Mouse (Mus musculus) cerebellum, adult 9-11 months (tissue): ENCODE results near the gene Gm4181.
"Not testable (repeated sequence)": the region's sequence is repeated elsewhere in the genome, so short reads cannot be mapped to it uniquely, and the experiment has no call there.

Source experiments
- DNase-seq: peaks from one replicate; pipeline ENCODE4 v3.0.0; 2022

Gm4181 gene

GRCm38 (mm10) chr14:51635566-51635965 is at the start of gene Gm4181:
Gene Gm4181 (minus strand): TSS chr14:51635666.
- DNase-seq = not testable (repeated sequence)

GRCm38 (mm10) chr14:51677269-51677668 is 41.8 kb upstream of the Gm4181 start:
- DNase-seq = no peak

DNA sequence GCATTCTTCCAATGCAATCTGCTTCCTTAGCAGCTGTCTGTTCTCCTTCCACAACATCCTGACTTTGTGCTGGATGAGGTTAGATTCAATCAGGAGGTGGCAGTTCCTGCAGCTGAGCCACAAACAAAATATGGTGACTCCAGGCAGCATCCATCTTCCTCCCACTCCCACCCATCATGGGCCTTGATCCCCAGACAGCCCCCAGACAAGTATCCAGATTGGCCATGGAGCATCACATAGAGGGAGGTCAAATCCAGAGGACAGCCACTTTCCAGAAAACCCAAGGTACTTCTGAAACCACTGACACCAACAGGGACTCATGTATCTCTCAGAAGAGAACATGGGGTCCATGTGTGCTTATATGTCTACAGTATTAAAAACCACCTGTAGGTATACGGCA is 3.0 kb downstream of the Gm4181 start:
- peak; percentile 8 for DNase-seq

- no peak for DNase-seq
Observed at GRCm38 (mm10) chr14:51611210-51611609, 24.3 kb downstream of the Gm4181 start, which contains the start of gene Gm17078. Gene Gm17078 (minus strand): TSS chr14:51611310.

DNA sequence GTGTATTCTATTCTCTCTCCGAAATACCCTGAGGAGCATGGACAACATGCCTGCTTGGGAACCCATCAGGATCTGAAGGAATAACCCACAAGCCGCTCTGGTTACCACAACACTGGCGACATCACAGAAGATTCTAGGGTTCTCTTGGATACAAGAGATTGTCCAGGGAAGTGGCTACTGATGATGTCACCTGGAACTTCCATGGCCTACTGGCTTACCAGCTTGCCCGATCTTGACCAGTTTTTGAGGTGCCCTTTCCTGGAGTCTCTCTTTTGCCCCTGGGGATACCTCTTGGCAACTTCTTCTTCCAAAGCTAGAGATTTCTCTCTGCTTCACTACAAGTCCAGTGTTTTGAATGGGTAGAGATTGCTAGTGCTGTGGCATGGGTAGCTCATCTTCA is 43.4 kb downstream of the Gm4181 start, which contains the start of gene Gm17174:
Gene Gm17174, minus strand, starts transcription at position 101 of the 400 bp plus-strand sequence.
- not testable (repeated sequence) for DNase-seq
